Mouse (Mus musculus) testis, adult 2 months (tissue): ENCODE data around the gene Rps19. TPM values are rescaled to one million over a fixed set of nuclear protein-coding genes. Genes with fewer than 3 reads are reported as not detected.
"Not testable (repeated sequence)": the region's sequence is repeated elsewhere in the genome, so short reads cannot be mapped to it uniquely, and the experiment has no call there.

ENCODE experiments used
- H3K27ac ChIP-seq: fragments of 200-500 bp; 2 replicates; pipeline ENCODE4 v1.5.1; 2012; ENCODE audit warnings: low read depth, low read length; ENCODE audit not compliant: control insufficient read depth, insufficient read depth
- H3K27me3 ChIP-seq: fragments of 200-500 bp; 2 replicates; pipeline ENCODE4 v1.6.1; 2012; ENCODE audit warnings: mild to moderate bottlenecking, low read length, moderate library complexity; ENCODE audit not compliant: control insufficient read depth, insufficient read depth
- H3K36me3 ChIP-seq: fragments of 200-500 bp; 2 replicates; pipeline ENCODE4 v1.6.1; 2012; ENCODE audit warnings: mild to moderate bottlenecking, low read length; ENCODE audit not compliant: control insufficient read depth, insufficient read depth
- H3K4me1 ChIP-seq: fragments of 200-500 bp; 2 replicates; pipeline ENCODE4 v1.6.1; 2012; ENCODE audit warnings: low read length; ENCODE audit not compliant: control insufficient read depth, insufficient read depth
- H3K4me3 ChIP-seq: fragments of 200-500 bp; 2 replicates; pipeline ENCODE4 v1.5.1; 2012; ENCODE audit warnings: low read depth, mild to moderate bottlenecking, low read length, moderate library complexity, mixed read lengths; ENCODE audit not compliant: control insufficient read depth
- CTCF ChIP-seq: fragments of 200-500 bp; IDR thresholded peaks from 2 replicates; pipeline ENCODE4 v1.5.1; 2012; ENCODE audit warnings: low read depth, mild to moderate bottlenecking, inconsistent platforms, low read length, moderate library complexity; ENCODE audit not compliant: control insufficient read depth, insufficient read depth, insufficient replicate concordance
- POLR2A ChIP-seq: fragments of 200-500 bp; IDR thresholded peaks from 2 replicates; pipeline ENCODE4 v1.6.1; 2012; ENCODE audit warnings: low read depth, mild to moderate bottlenecking, inconsistent platforms, low read length, moderate library complexity; ENCODE audit not compliant: control insufficient read depth
- polyA plus RNA-seq: library from polyadenylated mRNA; depleted of rRNA; stranded (reverse); fragments of >200 nt; gene quantifications from 2 replicates; pipeline ENCODE4 v1.2.3, GENCODE M21; 2012; rRNA removed

The Rps19 gene
- 122 and 150 TPM in 2 replicates for polyA plus RNA-seq

DNA sequence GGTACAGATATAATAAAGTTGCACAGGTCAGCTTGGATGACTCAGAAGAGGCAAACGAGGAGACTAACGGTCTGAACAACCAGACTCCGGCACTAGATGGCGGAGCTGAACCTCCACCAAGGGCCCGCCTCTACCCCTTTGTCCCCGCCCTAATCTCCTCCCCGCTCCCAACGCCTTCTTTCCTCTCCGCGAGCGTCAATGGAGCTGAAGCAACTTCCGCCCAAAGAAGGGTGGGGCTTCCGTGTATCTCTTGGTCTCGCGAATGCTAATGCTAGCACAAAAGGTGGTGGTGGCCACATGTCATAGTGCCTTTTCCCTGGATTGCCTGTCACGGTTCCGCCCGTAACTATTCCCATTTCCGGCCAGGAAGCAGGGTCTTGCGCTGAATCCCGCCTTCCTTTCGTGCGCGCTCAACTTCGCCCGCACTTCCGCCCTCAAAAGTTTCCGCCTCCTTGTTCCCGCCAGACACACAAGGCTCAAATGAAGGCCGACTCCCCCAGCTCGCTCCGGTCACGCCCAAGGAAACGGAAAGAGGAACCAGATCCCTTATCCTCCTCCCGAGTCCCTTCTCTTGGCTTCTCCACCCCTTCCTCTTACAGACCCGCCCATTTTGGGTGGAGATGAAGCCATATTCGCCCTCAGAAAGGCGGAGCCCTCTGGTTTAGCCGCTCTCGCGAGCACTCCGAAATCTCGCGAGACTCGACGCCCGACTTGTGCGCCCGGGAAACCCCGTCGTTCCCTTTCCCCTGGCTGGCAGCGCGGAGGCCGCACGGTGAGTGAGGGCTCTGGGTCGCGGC lies at the start of gene Rps19:
Gene Rps19 (plus strand): TSS at position 476 of the 797 bp plus-strand sequence.
- peaks cover 3% of the 10 kb centered on the region; the same call in 1 of the 2 replicates for H3K36me3 ChIP-seq
- peak within 1 kb of the TSS; percentile 90 for H3K4me3 ChIP-seq
- H3K27me3 ChIP-seq = no peaks in the 10 kb centered on the region
- H3K4me1 ChIP-seq = peaks cover 9% of the 10 kb centered on the region
- TF ChIP-seq CTCF (no peak), POLR2A (peak; percentile 88)
- peak within 1 kb of the TSS; percentile 98 for H3K27ac ChIP-seq

DNA sequence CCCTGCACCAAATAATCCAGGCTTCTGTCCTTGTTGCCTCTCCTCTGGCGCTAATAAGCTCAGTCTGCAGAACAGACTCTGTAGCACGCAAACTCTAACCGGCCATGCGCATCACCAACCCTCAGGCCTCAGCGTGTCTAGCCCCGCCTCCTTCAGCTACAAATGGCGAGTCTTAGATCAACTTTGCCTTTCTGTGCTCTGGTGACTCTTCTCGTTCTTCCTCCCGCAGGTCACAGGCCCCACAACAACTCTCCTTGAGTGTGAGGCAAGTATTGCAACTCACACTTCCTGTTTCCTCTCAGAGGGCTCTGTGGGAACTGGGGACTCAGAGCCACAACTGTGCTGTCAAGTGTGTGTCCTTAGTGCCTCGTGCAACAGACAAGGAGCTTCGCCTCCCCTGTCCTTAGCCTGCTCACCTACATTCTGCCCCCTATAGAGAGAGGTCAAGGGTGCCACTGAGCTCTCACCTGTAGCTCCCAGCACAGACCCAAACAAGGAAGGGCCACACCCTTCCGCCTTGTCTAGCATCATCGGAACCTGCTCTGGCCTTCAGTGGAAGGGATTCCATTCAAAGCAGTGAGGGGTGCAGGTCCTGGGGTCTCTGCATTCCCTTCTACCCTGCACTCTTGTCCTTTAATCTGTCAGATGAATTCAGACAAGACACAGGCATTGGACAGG lies 45.3 kb upstream of the Rps19 start:
- not testable (repeated sequence) for H3K4me3 ChIP-seq, H3K27me3 ChIP-seq, H3K27ac ChIP-seq, H3K4me1 ChIP-seq, H3K36me3 ChIP-seq

DNA sequence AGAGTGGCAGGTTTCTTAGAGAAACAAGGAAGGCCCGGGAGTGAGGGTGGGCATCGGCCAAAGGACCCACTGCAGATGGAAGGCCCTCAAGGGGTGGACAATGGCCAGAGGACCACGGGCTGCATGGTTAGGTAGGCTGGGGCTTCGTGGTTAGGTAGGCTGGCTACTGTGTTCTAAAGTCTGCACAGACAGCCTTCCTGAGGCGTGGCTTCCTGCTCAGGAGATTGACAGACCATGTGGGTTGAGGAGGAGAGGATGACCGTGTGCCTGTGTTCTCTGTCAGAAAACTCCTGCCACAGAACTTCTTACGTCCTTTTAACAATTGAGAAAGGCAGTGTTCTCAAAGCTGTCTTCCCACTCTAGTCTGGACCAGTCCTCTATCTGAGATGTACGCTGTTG lies 44.8 kb upstream of the Rps19 start:
- H3K27ac ChIP-seq = no peak overlapping the region
- H3K4me3 ChIP-seq = no peak overlapping the region
- TF ChIP-seq POLR2A (no peak), CTCF (no peak)
- no peaks in the 10 kb centered on the region for H3K4me1 ChIP-seq
- H3K36me3 ChIP-seq = no peaks in the 10 kb centered on the region
- H3K27me3 ChIP-seq = no peaks in the 10 kb centered on the region

DNA sequence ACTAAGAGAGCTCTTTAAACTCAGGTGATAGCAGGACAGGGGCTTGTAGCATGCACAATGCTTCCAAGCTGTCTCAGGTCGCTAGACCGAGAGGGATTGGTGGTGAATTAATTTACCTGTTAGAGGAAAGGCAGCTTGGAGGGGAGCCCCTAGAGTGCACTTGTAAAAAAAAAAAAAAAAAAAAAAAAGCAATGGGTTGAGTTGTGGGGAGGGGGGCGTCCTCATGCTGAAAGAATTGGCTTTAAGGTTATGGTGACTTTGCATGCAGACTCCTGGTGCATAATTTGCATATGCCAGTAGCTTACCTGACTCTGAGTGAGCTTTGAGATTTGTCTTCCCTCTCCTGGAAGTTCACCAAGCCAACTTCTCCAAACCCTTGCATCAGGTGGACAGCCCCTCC lies 43.8 kb upstream of the Rps19 start:
- Histone ChIP-seq H3K27me3 (no peaks in the 10 kb centered on the region), H3K4me1 (peaks cover 2% of the 10 kb centered on the region; the same call in 1 of the 2 replicates), H3K36me3 (no peaks in the 10 kb centered on the region), H3K4me3 (no peak overlapping the region), H3K27ac (no peak overlapping the region)
- TF ChIP-seq CTCF = no peak
- TF ChIP-seq POLR2A = no peak

DNA sequence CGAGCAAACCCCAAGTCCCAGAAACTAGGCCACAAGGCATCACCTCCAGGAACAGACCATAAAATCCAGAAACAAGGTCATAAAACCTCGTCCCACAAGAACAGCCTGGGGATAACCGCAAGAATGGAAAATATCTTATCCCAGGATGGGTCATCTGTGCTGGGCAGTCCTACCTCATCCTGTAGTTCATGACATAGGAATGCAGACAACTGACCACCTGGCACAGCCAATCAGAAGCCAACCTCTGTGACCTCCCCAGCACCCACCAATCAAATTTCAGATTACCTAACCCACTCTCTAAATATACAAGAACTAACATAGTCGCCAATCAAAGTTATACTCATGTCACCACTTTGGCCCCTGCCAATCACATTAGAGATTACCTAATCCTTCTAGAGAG lies 43.2 kb upstream of the Rps19 start:
- TF ChIP-seq POLR2A (no peak), CTCF (no peak)
- Histone ChIP-seq H3K27me3 (no peaks in the 10 kb centered on the region), H3K4me3 (no peak overlapping the region), H3K36me3 (no peaks in the 10 kb centered on the region), H3K4me1 (peaks cover 2% of the 10 kb centered on the region; the same call in 1 of the 2 replicates), H3K27ac (no peak overlapping the region)

DNA sequence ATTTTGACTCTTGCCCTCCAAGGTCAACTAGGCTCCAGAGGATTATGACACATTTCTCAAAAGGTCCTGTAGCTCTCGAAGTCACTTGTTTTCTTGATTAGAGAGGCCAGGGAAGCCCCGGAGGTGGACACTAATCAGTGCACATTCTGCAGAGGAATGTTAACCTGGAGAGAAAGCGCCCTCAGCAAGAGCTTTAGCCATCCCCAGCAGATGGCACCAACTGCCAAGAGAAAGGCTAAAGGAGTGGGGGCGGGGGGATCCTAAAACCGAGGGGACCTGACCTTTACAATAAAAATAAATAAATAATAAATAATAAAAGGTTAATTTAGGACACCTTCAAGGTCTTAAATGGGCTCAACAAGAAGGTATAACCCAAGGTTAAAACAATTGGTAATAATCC lies 40.0 kb upstream of the Rps19 start:
- H3K36me3 ChIP-seq = no peaks in the 10 kb centered on the region
- H3K4me3 ChIP-seq = no peak overlapping the region
- H3K27ac ChIP-seq = no peak overlapping the region
- no peaks in the 10 kb centered on the region for H3K27me3 ChIP-seq
- no peak for TF ChIP-seq POLR2A
- no peak for TF ChIP-seq CTCF
- H3K4me1 ChIP-seq = peaks cover 2% of the 10 kb centered on the region; the same call in 1 of the 2 replicates

DNA sequence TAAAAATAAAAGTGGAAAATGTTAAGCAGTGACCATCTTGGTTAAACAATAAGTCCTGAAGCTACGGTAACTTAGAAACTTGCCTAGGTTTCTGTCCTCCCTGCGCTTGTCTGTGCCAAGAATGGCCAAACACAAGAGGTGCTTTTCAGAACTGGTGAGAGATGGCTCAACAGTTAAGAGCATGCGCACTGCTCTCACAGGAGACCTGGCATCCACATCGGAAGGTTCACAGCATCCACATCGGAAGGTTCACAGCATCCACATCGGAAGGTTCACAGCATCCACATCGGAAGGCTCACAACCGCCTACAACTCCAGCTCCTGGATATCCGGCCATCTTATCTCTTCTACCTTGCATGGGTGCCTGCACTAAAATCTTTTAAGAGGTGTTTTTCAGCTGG lies 39.0 kb upstream of the Rps19 start:
- no peaks in the 10 kb centered on the region for H3K36me3 ChIP-seq
- H3K27ac ChIP-seq = no peak overlapping the region
- H3K4me1 ChIP-seq = peaks cover 2% of the 10 kb centered on the region; the same call in 1 of the 2 replicates
- H3K4me3 ChIP-seq = no peak overlapping the region
- TF ChIP-seq CTCF (no peak), POLR2A (no peak)
- no peaks in the 10 kb centered on the region for H3K27me3 ChIP-seq

DNA sequence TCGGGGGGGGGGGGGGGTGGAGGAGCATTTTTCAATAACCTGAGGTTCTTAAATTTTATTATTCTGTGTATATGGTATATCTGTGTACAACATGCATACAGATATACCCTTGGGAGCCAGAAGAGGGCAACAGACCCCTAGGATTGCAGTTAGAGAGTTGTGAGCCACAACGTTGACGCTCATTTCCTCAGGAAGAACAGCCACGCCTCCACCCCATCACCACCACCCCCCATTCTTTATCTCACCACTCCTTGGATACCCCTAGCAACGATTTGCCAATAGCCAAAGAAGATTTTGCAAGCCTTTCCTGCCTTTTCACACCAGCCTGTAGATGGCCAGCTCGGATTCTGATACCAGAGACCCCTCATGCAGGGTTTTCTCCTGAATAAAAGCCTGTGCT lies 38.5 kb upstream of the Rps19 start:
- no peak for TF ChIP-seq CTCF
- TF ChIP-seq POLR2A = no peak
- Histone ChIP-seq H3K36me3 (no peaks in the 10 kb centered on the region), H3K27ac (no peak overlapping the region), H3K4me1 (peaks cover 2% of the 10 kb centered on the region; the same call in 1 of the 2 replicates), H3K4me3 (no peak overlapping the region), H3K27me3 (no peaks in the 10 kb centered on the region)

DNA sequence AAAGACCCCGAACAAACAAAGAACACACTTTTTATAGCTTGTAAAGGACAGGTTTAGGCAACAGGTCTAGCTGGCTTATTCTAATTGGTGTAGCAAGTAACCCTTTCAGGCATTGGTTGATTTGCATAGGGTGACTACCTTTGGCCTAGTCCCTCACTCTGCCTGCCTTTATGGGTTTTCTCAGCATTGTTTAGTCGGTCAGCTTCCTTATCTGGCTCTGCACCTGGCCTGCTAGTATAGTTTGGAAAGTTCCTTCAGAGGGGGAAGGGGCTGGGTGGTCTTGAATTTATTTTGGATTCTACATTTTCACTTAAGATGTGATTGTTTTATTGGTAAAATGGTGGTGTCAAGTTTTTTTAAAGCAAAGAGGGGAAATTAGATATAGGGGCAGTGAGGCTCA lies 37.6 kb upstream of the Rps19 start:
- H3K36me3 ChIP-seq, H3K4me1 ChIP-seq, H3K4me3 ChIP-seq, H3K27ac ChIP-seq, H3K27me3 ChIP-seq: not testable (repeated sequence)
